Mouse (Mus musculus) CH12.LX (cell line): ENCODE data around the gene Smyd4. TPM values are rescaled to one million over a fixed set of nuclear protein-coding genes. Genes with fewer than 3 reads are reported as not detected.
A peak's percentile ranks its signal among the peaks of the same experiment; 100 is the strongest.

Source experiments
- DNase-seq: peaks from one replicate; pipeline ENCODE4 v3.0.0-alpha.2; 2013; ENCODE audit errors: extremely low read depth
- H3K27ac ChIP-seq: 2 replicates; pipeline ENCODE4 v1.5.1; 2012; ENCODE audit warnings: low read depth, mild to moderate bottlenecking, control low read depth, moderate library complexity; ENCODE audit not compliant: insufficient read depth
- H3K27me3 ChIP-seq: replicated peaks from 2 replicates; pipeline ENCODE3; 2012; ENCODE audit warnings: inconsistent platforms
- H3K36me3 ChIP-seq, 2 experiments: replicated peaks in 1 of 2; 2 replicates each; pipeline versions ENCODE3 to v1.6.1; 2012; ENCODE audit warnings: inconsistent platforms in 1 of 2, low read length in 1 of 2, mild to moderate bottlenecking in 1 of 2, mixed read lengths in 1 of 2, moderate library complexity in 1 of 2; ENCODE audit not compliant: control insufficient read depth in 1 of 2, insufficient read depth in 1 of 2
- H3K4me1 ChIP-seq, 2 experiments: 2 replicates each; pipeline ENCODE4 v1.6.1; 2012; ENCODE audit warnings: inconsistent platforms in 1 of 2, moderate library complexity in 1 of 2; ENCODE audit not compliant: insufficient read depth in 2 of 2, control insufficient read depth in 1 of 2
- H3K4me2 ChIP-seq: 2 replicates; pipeline ENCODE4 v1.6.1; 2012; ENCODE audit warnings: low read depth, mild to moderate bottlenecking, control low read depth; ENCODE audit not compliant: poor library complexity, insufficient read depth, severe bottlenecking
- H3K4me3 ChIP-seq, 3 experiments: fragments of 150-350 bp in 1 of 3; sonication (generic) in 1 of 3; replicated peaks in 1 of 3; 2 replicates each; pipeline versions ENCODE3 to v1.5.1; 2011 to 2012; ENCODE audit warnings: low read depth in 2 of 3, low read length in 2 of 3, mild to moderate bottlenecking in 2 of 3, moderate library complexity in 2 of 3, control low read depth in 1 of 3, improper control_type of control experiment in 1 of 3, inconsistent platforms in 1 of 3, mixed read lengths in 1 of 3; ENCODE audit not compliant: poor library complexity in 1 of 3
- H3K79me2 ChIP-seq: replicated peaks from 2 replicates; pipeline ENCODE4 v1.6.1; 2012; ENCODE audit warnings: mild to moderate bottlenecking, moderate library complexity; ENCODE audit not compliant: control insufficient read depth, poor library complexity, insufficient read depth, severe bottlenecking; ENCODE audit errors: extremely low read depth
- H3K9ac ChIP-seq: 2 replicates; pipeline ENCODE4 v1.6.1; 2012; ENCODE audit warnings: low read depth, mild to moderate bottlenecking, control low read depth, moderate library complexity; ENCODE audit not compliant: insufficient read depth
- H3K9me3 ChIP-seq: replicated peaks from 2 replicates; pipeline ENCODE3; 2012; ENCODE audit warnings: low read length, inconsistent platforms, mixed read lengths
- BHLHE40 ChIP-seq: IDR thresholded peaks from 2 replicates; pipeline ENCODE4 v1.6.1; 2011; ENCODE audit warnings: mild to moderate bottlenecking, low read depth, low read length, improper control_type of control experiment
- ELF1 ChIP-seq: IDR thresholded peaks from 2 replicates; pipeline ENCODE4 v1.6.1; 2014; ENCODE audit warnings: low read depth, mild to moderate bottlenecking, inconsistent platforms, low read length, improper control_type of control experiment
- GABPA ChIP-seq: IDR thresholded peaks from 2 replicates; pipeline ENCODE4 v1.6.1; 2012; ENCODE audit warnings: low read depth, low read length, improper control_type of control experiment, inconsistent platforms; ENCODE audit not compliant: insufficient replicate concordance
- IRF4 ChIP-seq: IDR thresholded peaks from 2 replicates; pipeline ENCODE4 v1.6.1; 2014; ENCODE audit warnings: low read depth, mild to moderate bottlenecking, inconsistent platforms, low read length, improper control_type of control experiment
- JUN ChIP-seq: IDR thresholded peaks from 2 replicates; pipeline ENCODE4 v1.6.1; 2011; ENCODE audit warnings: low read depth, mild to moderate bottlenecking, low read length, improper control_type of control experiment, moderate library complexity; ENCODE audit not compliant: insufficient read depth
- JUND ChIP-seq: conservative IDR thresholded peaks from 2 replicates; pipeline ENCODE4 v1.6.1; 2011; ENCODE audit warnings: low read depth, low read length, improper control_type of control experiment
- KAT2A ChIP-seq: IDR thresholded peaks from 2 replicates; pipeline ENCODE4 v1.6.1; 2012; ENCODE audit warnings: low read length, improper control_type of control experiment, inconsistent platforms; ENCODE audit not compliant: insufficient replicate concordance
- MAFK ChIP-seq: IDR thresholded peaks from 2 replicates; pipeline ENCODE4 v1.6.1; 2011; ENCODE audit warnings: low read length, improper control_type of control experiment; ENCODE audit not compliant: insufficient replicate concordance
- MAX ChIP-seq: IDR thresholded peaks from 2 replicates; pipeline ENCODE4 v1.6.1; 2011; ENCODE audit warnings: low read length, improper control_type of control experiment
- MAZ ChIP-seq: IDR thresholded peaks from 2 replicates; pipeline ENCODE4 v1.6.1; 2012; ENCODE audit warnings: low read depth, mild to moderate bottlenecking, inconsistent platforms, low read length, improper control_type of control experiment, moderate library complexity
- MEF2A ChIP-seq: IDR thresholded peaks from 2 replicates; pipeline ENCODE4 v1.6.1; 2014; ENCODE audit warnings: low read depth, mild to moderate bottlenecking, inconsistent platforms, low read length, improper control_type of control experiment, borderline replicate concordance
- MXI1 ChIP-seq: IDR thresholded peaks from 2 replicates; pipeline ENCODE4 v1.6.1; 2011; ENCODE audit warnings: mild to moderate bottlenecking, low read depth, low read length, improper control_type of control experiment
- MYC ChIP-seq: IDR thresholded peaks from 2 replicates; pipeline ENCODE4 v1.6.1; 2011; ENCODE audit warnings: low read depth, mild to moderate bottlenecking, improper control_type of control experiment, low read length
- NRF1 ChIP-seq: IDR thresholded peaks from 2 replicates; pipeline ENCODE4 v1.6.1; 2014; ENCODE audit warnings: low read depth, mild to moderate bottlenecking, inconsistent platforms, low read length, improper control_type of control experiment, moderate library complexity
- PAX5 ChIP-seq: IDR thresholded peaks from 2 replicates; pipeline ENCODE4 v1.6.1; 2012; ENCODE audit warnings: low read length, inconsistent platforms, mixed read lengths
- RAD21 ChIP-seq: IDR thresholded peaks from 2 replicates; pipeline ENCODE4 v1.6.1; 2011; ENCODE audit warnings: low read depth, mild to moderate bottlenecking, low read length, improper control_type of control experiment, moderate library complexity
- RCOR1 ChIP-seq: conservative IDR thresholded peaks from 2 replicates; pipeline ENCODE4 v1.6.1; 2012; ENCODE audit warnings: low read depth, mild to moderate bottlenecking, inconsistent platforms, low read length, improper control_type of control experiment
- SIN3A ChIP-seq: IDR thresholded peaks from 2 replicates; pipeline ENCODE4 v1.6.1; 2012; ENCODE audit warnings: low read length, improper control_type of control experiment, inconsistent platforms
- SMC3 ChIP-seq: IDR thresholded peaks from 2 replicates; pipeline ENCODE4 v1.6.1; 2011; ENCODE audit warnings: low read depth, low read length, improper control_type of control experiment
- TBP ChIP-seq: conservative IDR thresholded peaks from 2 replicates; pipeline ENCODE4 v1.6.1; 2011; ENCODE audit warnings: low read depth, low read length, improper control_type of control experiment
- TCF12 ChIP-seq: IDR thresholded peaks from 2 replicates; pipeline ENCODE4 v1.6.1; 2014; ENCODE audit warnings: low read depth, mild to moderate bottlenecking, inconsistent platforms, low read length, improper control_type of control experiment
- UBTF ChIP-seq: IDR thresholded peaks from 2 replicates; pipeline ENCODE4 v1.6.1; 2012; ENCODE audit warnings: low read depth, mild to moderate bottlenecking, inconsistent platforms, low read length, improper control_type of control experiment, moderate library complexity
- ZKSCAN1 ChIP-seq: IDR thresholded peaks from 2 replicates; pipeline ENCODE4 v1.6.1; 2012; ENCODE audit warnings: low read depth, inconsistent platforms, low read length, improper control_type of control experiment, borderline replicate concordance
- ZMIZ1 ChIP-seq: IDR thresholded peaks from 2 replicates; pipeline ENCODE4 v1.6.1; 2012; ENCODE audit warnings: low read depth, mild to moderate bottlenecking, inconsistent platforms, low read length, improper control_type of control experiment
- dilution Hi-C: fragments of 300-500 bp; cut with MboI; formaldehyde crosslinking; loops from 2 replicates; pipeline ENCODE4 v1.14.3; 2020; ENCODE audit warnings: low sequenced_read_pairs; ENCODE audit not compliant: extremely low pct_unique_long_range_greater_than_20kb, extremely low pct_ligation_motif_present
- in situ Hi-C: fragments of 300-500 bp; cut with MboI; formaldehyde crosslinking; loops from 3 replicates; pipeline ENCODE4 v1.14.3; 2019; ENCODE audit warnings: low sequenced_read_pairs, low pct_ligation_motif_present, low pct_unique_long_range_greater_than_20kb, mixed read lengths
- polyA plus RNA-seq: library from polyadenylated mRNA; unstranded; fragments of >175 nt; gene quantifications from 2 replicates; pipeline ENCODE4 v1.2.1, GENCODE M21; 2012; ENCODE audit warnings: low read depth; ENCODE audit not compliant: insufficient read length
- total RNA-seq, 2 experiments: library from RNA; depleted of rRNA; stranded (reverse); fragments of 300-350 nt in 1 of 2; fragments of >200 nt in 1 of 2; gene quantifications; 2 replicates each; pipeline ENCODE4 v1.2.3; 2012 to 2014

Smyd4 gene
- total and polyA plus RNA-seq, 3 experiments = 11.8 to 15.4 (median 13.9) TPM

- TF ChIP-seq BHLHE40 = no peak
- TF ChIP-seq MEF2A = no peak
- no peak for TF ChIP-seq MAX
- TF ChIP-seq MXI1 = no peak
- no peak for TF ChIP-seq MYC
- no peak for TF ChIP-seq PAX5
- TF ChIP-seq TBP = no peak
- TF ChIP-seq UBTF = no peak
- TF ChIP-seq RAD21 = peak; percentile 95
- no peak for TF ChIP-seq TCF12
- no peak for TF ChIP-seq GABPA
- TF ChIP-seq, all 38 proteins: peak for 7
Measured at GRCm38 (mm10) chr11:75402271-75402690, 54.0 kb downstream of the Smyd4 start (continued).

DNA sequence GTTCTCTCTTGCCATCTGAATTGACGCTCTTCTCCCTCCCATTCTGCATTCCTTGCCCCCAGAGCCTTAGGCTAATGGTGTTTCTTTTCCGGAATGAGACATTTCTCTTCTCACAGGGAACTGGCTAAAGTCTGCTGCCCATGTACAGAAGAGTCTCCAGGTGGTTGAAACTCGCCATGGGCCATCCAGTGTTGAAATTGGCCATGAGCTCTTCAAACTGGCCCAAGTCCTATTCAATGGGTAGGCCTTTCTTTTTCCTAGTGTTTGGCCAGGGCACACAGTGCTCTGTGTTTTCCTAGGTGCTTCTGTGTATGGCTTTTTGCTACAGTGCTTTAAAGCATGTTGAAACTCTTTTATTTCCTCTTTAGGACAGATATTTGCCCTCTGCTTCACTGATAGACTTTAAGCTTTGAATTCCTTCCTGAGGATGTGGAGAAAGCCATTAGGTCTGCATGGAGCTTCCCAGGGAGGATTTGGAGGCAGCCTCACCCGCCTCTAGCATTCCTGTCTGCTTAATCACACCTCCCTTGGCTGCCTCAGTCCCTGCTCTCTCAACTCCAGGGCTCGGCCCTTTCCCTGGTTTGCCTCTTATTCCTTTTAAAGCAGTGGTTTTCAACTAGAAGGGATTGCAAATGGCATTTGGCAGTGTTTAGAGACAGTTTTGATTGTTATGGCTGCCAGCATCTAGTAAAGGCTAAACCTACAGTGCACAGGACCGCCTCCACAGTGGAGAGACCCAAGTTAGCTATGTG is 55.2 kb downstream of the Smyd4 start:
- Histone ChIP-seq H3K36me3 (peaks cover 20 to 71% of the 10 kb centered on the region in 2 experiments), H3K79me2 (no peaks in the 10 kb centered on the region), H3K27me3 (no peaks in the 10 kb centered on the region), H3K4me2 (no peak overlapping the region), H3K4me3 (no peak overlapping the region), H3K9ac (no peak overlapping the region), H3K27ac (no peak overlapping the region), H3K4me1 (peaks cover 0 to 41% of the 10 kb centered on the region in 2 experiments; a peak in 2 of 4 replicates), H3K9me3 (no peaks in the 10 kb centered on the region)
- TF ChIP-seq MAFK (no peak), SIN3A (no peak), JUND (no peak), KAT2A (no peak), JUN (no peak), MEF2A (no peak), ZMIZ1 (no peak), RCOR1 (no peak), TBP (no peak), IRF4 (no peak), MAZ (no peak), ZKSCAN1 (no peak), SMC3 (no peak), NRF1 (no peak), ELF1 (no peak)
- dilution Hi-C loops (no loop called here), in situ Hi-C loops (no loop called here)
- DNase-seq = no peak
